Mouse (Mus musculus): ENCODE measurements around the gene P4hb. TPM values are rescaled to one million over a fixed set of nuclear protein-coding genes. Genes with fewer than 3 reads are reported as not detected.

Gene P4hb
- polyA plus RNA-seq, 1 experiment from 2014 or later, result 259 TPM

Other genes with a start within 250 kb of the P4hb start
- 4,418 and 4,467 TPM in 2 replicates for gene Actg1, start 224.7 kb downstream of the P4hb start, polyA plus RNA-seq (2015; fragmentation: Nextera tagmentation; extraction: Ambion mirVana)
- gene Fscn2, start 211.7 kb downstream of the P4hb start, polyA plus RNA-seq (2015; fragmentation: Nextera tagmentation; extraction: Ambion mirVana), result 0.84 and 1.4 TPM in 2 replicates
- gene Faap100, start 194.5 kb downstream of the P4hb start, polyA plus RNA-seq (2015; fragmentation: Nextera tagmentation; extraction: Ambion mirVana), result 124 TPM in 2 replicates
- gene Nploc4, start 135.5 kb downstream of the P4hb start, polyA plus RNA-seq (2015; fragmentation: Nextera tagmentation; extraction: Ambion mirVana), result 34.2 and 39.1 TPM in 2 replicates
- not detected in 2 replicates for gene Tspan10, start 130.6 kb downstream of the P4hb start, polyA plus RNA-seq (2015; fragmentation: Nextera tagmentation; extraction: Ambion mirVana)
- 0.39 and 0.52 TPM in 2 replicates for gene Pde6g, start 119.8 kb downstream of the P4hb start, polyA plus RNA-seq (2015; fragmentation: Nextera tagmentation; extraction: Ambion mirVana)
- gene Oxld1, start 115.2 kb downstream of the P4hb start, polyA plus RNA-seq (2015; fragmentation: Nextera tagmentation; extraction: Ambion mirVana), result 9.8 and 11.4 TPM in 2 replicates
- 27.9 and 28.1 TPM in 2 replicates for gene Ccdc137, start 115.1 kb downstream of the P4hb start, polyA plus RNA-seq (2015; fragmentation: Nextera tagmentation; extraction: Ambion mirVana)
- 63.0 and 64.1 TPM in 2 replicates for gene Arl16, start 105.6 kb downstream of the P4hb start, polyA plus RNA-seq (2015; fragmentation: Nextera tagmentation; extraction: Ambion mirVana)
- 112 and 115 TPM in 2 replicates for gene Mrpl12, start 88.6 kb downstream of the P4hb start, polyA plus RNA-seq (2015; fragmentation: Nextera tagmentation; extraction: Ambion mirVana)
- gene Slc25a10, start 81.4 kb downstream of the P4hb start, polyA plus RNA-seq (2015; fragmentation: Nextera tagmentation; extraction: Ambion mirVana), result 28.6 and 29.2 TPM in 2 replicates
- gene Gcgr, start 42.6 kb downstream of the P4hb start, polyA plus RNA-seq (2015; fragmentation: Nextera tagmentation; extraction: Ambion mirVana), result 0.17 and 0.19 TPM in 2 replicates
- gene Mcrip1, start 23.5 kb downstream of the P4hb start, polyA plus RNA-seq (2015; fragmentation: Nextera tagmentation; extraction: Ambion mirVana), result 249 and 264 TPM in 2 replicates
- not detected in 2 replicates for gene Ppp1r27, start 22.1 kb downstream of the P4hb start, polyA plus RNA-seq (2015; fragmentation: Nextera tagmentation; extraction: Ambion mirVana)
- 458 and 487 TPM in 2 replicates for gene Arhgdia, start 8.4 kb upstream of the P4hb start, polyA plus RNA-seq (2015; fragmentation: Nextera tagmentation; extraction: Ambion mirVana)
- 225 and 233 TPM in 2 replicates for gene Alyref, start 25.1 kb upstream of the P4hb start, polyA plus RNA-seq (2015; fragmentation: Nextera tagmentation; extraction: Ambion mirVana)
- gene Anapc11, start 25.2 kb upstream of the P4hb start, polyA plus RNA-seq (2015; fragmentation: Nextera tagmentation; extraction: Ambion mirVana), result 200 and 205 TPM in 2 replicates
- 0.59 and 1.3 TPM in 2 replicates for gene Npb, start 35.2 kb upstream of the P4hb start, polyA plus RNA-seq (2015; fragmentation: Nextera tagmentation; extraction: Ambion mirVana)
- gene Pcyt2, start 44.7 kb upstream of the P4hb start, polyA plus RNA-seq (2015; fragmentation: Nextera tagmentation; extraction: Ambion mirVana), result 222 and 233 TPM in 2 replicates
- gene Sirt7, start 52.0 kb upstream of the P4hb start, polyA plus RNA-seq (2015; fragmentation: Nextera tagmentation; extraction: Ambion mirVana), result 45.8 and 48.2 TPM in 2 replicates
- gene Mafg, start 60.3 kb upstream of the P4hb start, polyA plus RNA-seq (2015; fragmentation: Nextera tagmentation; extraction: Ambion mirVana), result 42.0 and 45.2 TPM in 2 replicates
- gene Pycr1, start 70.5 kb upstream of the P4hb start, polyA plus RNA-seq (2015; fragmentation: Nextera tagmentation; extraction: Ambion mirVana), result 18.2 and 21.2 TPM in 2 replicates
- 0.90 and 1.2 TPM in 2 replicates for gene Myadml2, start 74.9 kb upstream of the P4hb start, polyA plus RNA-seq (2015; fragmentation: Nextera tagmentation; extraction: Ambion mirVana)
- 1.4 and 1.8 TPM in 2 replicates for gene Notum, start 87.9 kb upstream of the P4hb start, polyA plus RNA-seq (2015; fragmentation: Nextera tagmentation; extraction: Ambion mirVana)
- gene Aspscr1, start 99.7 kb upstream of the P4hb start, polyA plus RNA-seq (2015; fragmentation: Nextera tagmentation; extraction: Ambion mirVana), result 149 and 158 TPM in 2 replicates
- 95.6 and 99.7 TPM in 2 replicates for gene Cenpx, start 140.5 kb upstream of the P4hb start, polyA plus RNA-seq (2015; fragmentation: Nextera tagmentation; extraction: Ambion mirVana)
- 82.6 and 89.9 TPM in 2 replicates for gene Lrrc45, start 140.7 kb upstream of the P4hb start, polyA plus RNA-seq (2015; fragmentation: Nextera tagmentation; extraction: Ambion mirVana)
- 560 and 572 TPM in 2 replicates for gene Rac3, start 148.2 kb upstream of the P4hb start, polyA plus RNA-seq (2015; fragmentation: Nextera tagmentation; extraction: Ambion mirVana)
- gene Dcxr, start 154.0 kb upstream of the P4hb start, polyA plus RNA-seq (2015; fragmentation: Nextera tagmentation; extraction: Ambion mirVana), result 6.8 and 7.9 TPM in 2 replicates
- gene Cbr2, start 158.9 kb upstream of the P4hb start, polyA plus RNA-seq (2015; fragmentation: Nextera tagmentation; extraction: Ambion mirVana), result 1.2 and 2.2 TPM in 2 replicates
- gene Hmga1b, start 189.5 kb upstream of the P4hb start, polyA plus RNA-seq (2015; fragmentation: Nextera tagmentation; extraction: Ambion mirVana), result 1.7 and 2.9 TPM in 2 replicates
- 137 and 138 TPM in 2 replicates for gene Rfng, start 211.0 kb upstream of the P4hb start, polyA plus RNA-seq (2015; fragmentation: Nextera tagmentation; extraction: Ambion mirVana)
- gene Gps1, start 211.0 kb upstream of the P4hb start, polyA plus RNA-seq (2015; fragmentation: Nextera tagmentation; extraction: Ambion mirVana), result 296 and 300 TPM in 2 replicates
- gene Dus1l, start 223.2 kb upstream of the P4hb start, polyA plus RNA-seq (2015; fragmentation: Nextera tagmentation; extraction: Ambion mirVana), result 48.2 and 48.5 TPM in 2 replicates

Data from midbrain, embryonic 15.5 days (tissue).